Mouse (Mus musculus): ENCODE results near the gene Ttc16.

DNA sequence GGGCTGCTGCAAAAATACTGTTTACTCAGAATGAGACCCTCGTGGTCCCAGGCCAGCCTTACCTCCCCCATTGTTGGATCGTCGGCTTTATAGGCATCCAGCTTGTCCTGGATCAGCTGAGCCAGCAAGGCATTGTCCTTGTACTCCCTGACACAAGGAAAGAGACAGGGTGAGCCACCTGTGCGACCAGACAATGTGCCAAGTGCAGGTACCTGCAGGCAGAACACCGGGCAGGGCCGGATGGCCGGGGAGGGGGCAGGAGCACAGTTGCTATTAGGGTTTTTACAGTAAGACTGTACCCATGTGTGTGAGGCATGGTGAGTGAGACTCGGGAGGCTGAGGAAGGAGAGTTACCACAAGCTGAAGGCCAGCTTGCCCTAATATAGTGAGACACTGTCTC is 36.5 kb upstream of the Ttc16 start:
- TF ChIP-seq CTCF (IDR thresholded peaks at IDR 0.05; ENCODE audit: borderline replicate concordance, insufficient read depth, low read depth, low read length) (no peak), POLR2A (IDR thresholded peaks at IDR 0.05; ENCODE audit: borderline replicate concordance, insufficient read depth, low read length) (no peak)

All from cerebellum, adult 2 months (tissue).